Comparison of ENCODE assay signal across 30 mouse cellular contexts in genomic region chr5:76018321-76018720, GRCm38 (mm10). TPM values are rescaled to one million over a fixed set of nuclear protein-coding genes. Genes with fewer than 3 reads are reported as not detected.
A peak's percentile ranks its signal among the peaks of the same experiment; 100 is the strongest.
DNase-seq lines count a peak whose midpoint lies in the region; ATAC-seq and TF ChIP-seq lines count a peak whose summit lies in the region.
"Had no signal": no experiment of that assay in that cellular context is flagged by ENCODE, and none has a peak within 500 bp of the region (broad histone marks: within the 10 kb centered on the region; RNA-seq: fewer than 3 reads in every experiment).

No protein-coding gene starts in this region.

- peaks cover 19% of the 10 kb centered on the region for H3K4me1 ChIP-seq in heart, adult 2 months (ENCODE audit: control insufficient read depth, insufficient read depth, low read length)
- H3K4me1 ChIP-seq in heart, embryonic 10.5 days: peaks cover 10% of the 10 kb centered on the region
- peaks cover 7% of the 10 kb centered on the region for H3K4me1 ChIP-seq in heart, embryonic 16.5 days (ENCODE audit: control insufficient read depth, insufficient read depth, low read length)
- no peaks in the 10 kb centered on the region for H3K4me1 ChIP-seq in lung, embryonic 15.5 days
- no peaks in the 10 kb centered on the region for H3K4me1 ChIP-seq in liver, postnatal 0 days (ENCODE audit: insufficient read depth)
- H3K4me1 ChIP-seq: embryonic facial prominence, embryonic 15.5 days; hindbrain, embryonic 12.5 days had no signal

- H3K9me3 ChIP-seq in heart, embryonic 10.5 days: no peaks in the 10 kb centered on the region
- H3K9me3 ChIP-seq in heart, embryonic 16.5 days (replicated peaks; ENCODE audit: control insufficient read depth, low read length): no peaks in the 10 kb centered on the region
- no peaks in the 10 kb centered on the region for H3K9me3 ChIP-seq in lung, embryonic 15.5 days
- H3K9me3 ChIP-seq in liver, postnatal 0 days (ENCODE audit: low read length): no peaks in the 10 kb centered on the region
- H3K9me3 ChIP-seq: embryonic facial prominence, embryonic 12.5 days; embryonic facial prominence, embryonic 15.5 days; G1E; heart, embryonic 15.5 days; hindbrain, embryonic 12.5 days had no signal

- no peak overlapping the region for H3K9ac ChIP-seq in heart, adult 2 months (ENCODE audit: low read depth, low read length)
- H3K9ac ChIP-seq in heart, embryonic 16.5 days (ENCODE audit: low read length): no peak overlapping the region
- H3K9ac ChIP-seq in lung, embryonic 15.5 days: no peak overlapping the region
- H3K9ac ChIP-seq in liver, postnatal 0 days (replicated peaks): no peak overlapping the region
- H3K9ac ChIP-seq: embryonic facial prominence, embryonic 12.5 days; embryonic facial prominence, embryonic 15.5 days; forebrain, postnatal 0 days; heart, embryonic 15.5 days; hindbrain, embryonic 12.5 days had no signal

- peaks cover 2% of the 10 kb centered on the region; the same call in 1 of the 2 replicates for H3K36me3 ChIP-seq in heart, adult 2 months (ENCODE audit: control insufficient read depth, insufficient read depth, low read length)
- H3K36me3 ChIP-seq in heart, embryonic 10.5 days: no peaks in the 10 kb centered on the region
- no peaks in the 10 kb centered on the region for H3K36me3 ChIP-seq in heart, embryonic 16.5 days (ENCODE audit: control insufficient read depth, insufficient read depth)
- no peaks in the 10 kb centered on the region for H3K36me3 ChIP-seq in lung, embryonic 15.5 days
- no peaks in the 10 kb centered on the region for H3K36me3 ChIP-seq in liver, postnatal 0 days (replicated peaks; ENCODE audit: insufficient read depth, low read length)
- H3K36me3 ChIP-seq: embryonic facial prominence, embryonic 12.5 days; embryonic facial prominence, embryonic 15.5 days; G1E; heart, embryonic 15.5 days; hindbrain, embryonic 12.5 days had no signal

- H3K4me2 ChIP-seq in heart, embryonic 16.5 days (ENCODE audit: low read depth, low read length): no peak overlapping the region
- no peak overlapping the region for H3K4me2 ChIP-seq in lung, embryonic 15.5 days
- H3K4me2 ChIP-seq in liver, postnatal 0 days (ENCODE audit: low read depth, low read length): no peak overlapping the region
- H3K4me2 ChIP-seq: embryonic facial prominence, embryonic 12.5 days; embryonic facial prominence, embryonic 15.5 days; heart, embryonic 15.5 days; hindbrain, embryonic 12.5 days had no signal

- peak overlapping the region; percentile 62 for H3K27ac ChIP-seq in heart, adult 2 months
- H3K27ac ChIP-seq in heart, embryonic 10.5 days: no peak overlapping the region
- peak overlapping the region; percentile 37; the same call in 1 of the 2 replicates for H3K27ac ChIP-seq in heart, embryonic 16.5 days (ENCODE audit: low read length)
- H3K27ac ChIP-seq in lung, embryonic 15.5 days: peak overlapping the region; percentile 47
- H3K27ac ChIP-seq in liver, postnatal 0 days (ENCODE audit: low read depth): no peak overlapping the region
- H3K27ac ChIP-seq: embryonic facial prominence, embryonic 12.5 days; embryonic facial prominence, embryonic 15.5 days; gastrocnemius, adult 2 months; heart, embryonic 15.5 days; hindbrain, embryonic 12.5 days; hindbrain, postnatal 0 days had no signal

- WGBS in heart, adult 2 months: 68% methylated on average over 5 of the region's 5 CpGs
- 73% methylated on average over 5 of the region's 5 CpGs for WGBS in heart, embryonic 10.5 days
- WGBS in heart, embryonic 16.5 days: 76% methylated on average over 5 of the region's 5 CpGs
- 68% methylated on average over 5 of the region's 5 CpGs for WGBS in lung, embryonic 15.5 days
- 61% methylated on average over 5 of the region's 5 CpGs for WGBS in liver, postnatal 0 days (ENCODE audit: insufficient replicate concordance)

- no peak for TF ChIP-seq EP300 in heart, adult 2 months (IDR thresholded peaks at IDR 0.05; ENCODE audit: insufficient read depth, low read depth, low read length)
- TF ChIP-seq EP300 in liver, postnatal 0 days (IDR thresholded peaks at IDR 0.05; ENCODE audit: low read depth): no peak

- H3K79me2 ChIP-seq in heart, adult 2 months (replicated peaks; ENCODE audit: control insufficient read depth, insufficient read depth, low read length): no peaks in the 10 kb centered on the region

- no peak overlapping the region for H3K4me3 ChIP-seq in heart, adult 2 months
- H3K4me3 ChIP-seq in heart, embryonic 10.5 days: no peak overlapping the region
- H3K4me3 ChIP-seq in heart, embryonic 16.5 days (ENCODE audit: low read length): no peak overlapping the region
- no peak overlapping the region for H3K4me3 ChIP-seq in lung, embryonic 15.5 days
- no peak overlapping the region for H3K4me3 ChIP-seq in liver, postnatal 0 days (ENCODE audit: low read depth, low read length)
- H3K4me3 ChIP-seq: embryonic facial prominence, embryonic 12.5 days; embryonic facial prominence, embryonic 15.5 days; gastrocnemius, adult 2 months; heart, embryonic 15.5 days; hindbrain, embryonic 12.5 days had no signal

- no peak for DNase-seq in heart, adult 2 months
- DNase-seq in heart, embryonic 10.5 days (ENCODE audit: low spot score): no peak
- no peak for DNase-seq in heart, postnatal 4 days
- no peak for DNase-seq in lung, postnatal 36 days
- DNase-seq in liver, postnatal 0 days: no peak
- DNase-seq: adrenal gland, postnatal 10 days; adrenal gland, postnatal 36 days; B cell, adult 2 months; cerebellum, adult 11 months; cerebellum, adult 2 months; cerebellum, adult 9-11 months; cerebellum, postnatal 25 days; forebrain, postnatal 0 days; gastrocnemius, adult 2 months; gastrocnemius, postnatal 14 days; heart, adult 18-20 months; kidney, adult 18-20 months had no signal

- TF ChIP-seq CTCF in heart, adult 2 months (IDR thresholded peaks at IDR 0.05): no peak
- TF ChIP-seq CTCF in liver, postnatal 0 days (IDR thresholded peaks at IDR 0.05; ENCODE audit: low read depth): no peak

- H3K27me3 ChIP-seq in heart, adult 2 months (ENCODE audit: control insufficient read depth, insufficient read depth, low read length): no peaks in the 10 kb centered on the region
- H3K27me3 ChIP-seq in heart, embryonic 10.5 days (ENCODE audit: insufficient read depth, poor library complexity, severe bottlenecking): no peaks in the 10 kb centered on the region
- no peaks in the 10 kb centered on the region for H3K27me3 ChIP-seq in heart, embryonic 16.5 days (ENCODE audit: control insufficient read depth, insufficient read depth, low read length)
- H3K27me3 ChIP-seq in lung, embryonic 15.5 days: no peaks in the 10 kb centered on the region
- no peaks in the 10 kb centered on the region for H3K27me3 ChIP-seq in liver, postnatal 0 days (ENCODE audit: insufficient read depth, low read length)
- H3K27me3 ChIP-seq: CH12.LX; embryonic facial prominence, embryonic 12.5 days; embryonic facial prominence, embryonic 15.5 days; heart, embryonic 15.5 days; hindbrain, embryonic 12.5 days; Patski had no signal

- no peak for ATAC-seq in heart, embryonic 16.5 days (replicated peaks; ENCODE audit: extremely low read depth, insufficient read depth, low FRiP score)
- no peak for ATAC-seq in lung, embryonic 15.5 days (ENCODE audit: borderline replicate concordance, extremely low read depth, low FRiP score, low TSS enrichment)
- no peak for ATAC-seq in liver, postnatal 0 days
- ATAC-seq: forebrain, embryonic 14.5 days; forebrain, postnatal 0 days; hindbrain, postnatal 0 days; inflammation-experienced regulatory T-cells, adult 6 months; intestine, embryonic 16.5 days; Patski had no signal

- no peak for TF ChIP-seq POLR2A in heart, adult 2 months (IDR thresholded peaks at IDR 0.05; ENCODE audit: insufficient read depth, low read depth, low read length)

- intact Hi-C loops in heart, adult 2 months (cut with DNase I): no loop called here

RNA-seq across cellular contexts. Expression of gene Kdr, which starts 40.1 kb away (rescaled TPM):
- 10 to 100 TPM; 70.7 to 78.2 TPM for total RNA-seq in heart, adult 2 months (2021)
- polyA plus RNA-seq in heart, adult 2 months (2012; rRNA removed): 38.3 and 73.9 TPM in 2 replicates
- 36.7 and 48.1 TPM in 2 replicates for polyA plus RNA-seq in heart, embryonic 10.5 days (2016; fragmentation: Nextera tagmentation; extraction: Ambion mirVana)
- 38.5 and 46.2 TPM in 2 replicates for polyA plus RNA-seq in heart, embryonic 16.5 days (2015; fragmentation: Nextera tagmentation; extraction: Ambion mirVana)
- 100 to 1,000 TPM; 115 to 119 TPM for total RNA-seq in heart, postnatal 4 days (2021)
- polyA plus RNA-seq in lung, embryonic 15.5 days (2015; fragmentation: Nextera tagmentation; extraction: Ambion mirVana): 55.3 and 60.7 TPM in 2 replicates
- polyA plus RNA-seq in liver, postnatal 0 days (2015; fragmentation: Nextera tagmentation; extraction: Ambion mirVana): 7.9 and 9.6 TPM in 2 replicates
- total RNA-seq: CH12.LX had no signal
- polyA plus RNA-seq: G1E, Patski had no signal

Comparison
In these comparisons a context has a peak if more than half of its experiments do, and no peak if none do; other contexts are left out.
1. H3K27ac ChIP-seq: peak in heart, adult 2 months (single experiment), heart, embryonic 16.5 days (single experiment) and lung, embryonic 15.5 days (single experiment); none in heart, embryonic 10.5 days (single experiment) and liver, postnatal 0 days (single experiment).